Mouse (Mus musculus) G1E (cell line): ENCODE results near the gene Ovol3.

ENCODE experiments used
- CTCF ChIP-seq: IDR thresholded peaks from 2 replicates; pipeline ENCODE4 v1.5.1; 2012; ENCODE audit warnings: low read depth, low read length, inconsistent platforms, mixed read lengths
- GATA1 ChIP-seq: IDR thresholded peaks from 2 replicates; pipeline ENCODE4 v1.6.1; 2012; ENCODE audit warnings: borderline replicate concordance, low read length, inconsistent platforms, mixed read lengths

DNA sequence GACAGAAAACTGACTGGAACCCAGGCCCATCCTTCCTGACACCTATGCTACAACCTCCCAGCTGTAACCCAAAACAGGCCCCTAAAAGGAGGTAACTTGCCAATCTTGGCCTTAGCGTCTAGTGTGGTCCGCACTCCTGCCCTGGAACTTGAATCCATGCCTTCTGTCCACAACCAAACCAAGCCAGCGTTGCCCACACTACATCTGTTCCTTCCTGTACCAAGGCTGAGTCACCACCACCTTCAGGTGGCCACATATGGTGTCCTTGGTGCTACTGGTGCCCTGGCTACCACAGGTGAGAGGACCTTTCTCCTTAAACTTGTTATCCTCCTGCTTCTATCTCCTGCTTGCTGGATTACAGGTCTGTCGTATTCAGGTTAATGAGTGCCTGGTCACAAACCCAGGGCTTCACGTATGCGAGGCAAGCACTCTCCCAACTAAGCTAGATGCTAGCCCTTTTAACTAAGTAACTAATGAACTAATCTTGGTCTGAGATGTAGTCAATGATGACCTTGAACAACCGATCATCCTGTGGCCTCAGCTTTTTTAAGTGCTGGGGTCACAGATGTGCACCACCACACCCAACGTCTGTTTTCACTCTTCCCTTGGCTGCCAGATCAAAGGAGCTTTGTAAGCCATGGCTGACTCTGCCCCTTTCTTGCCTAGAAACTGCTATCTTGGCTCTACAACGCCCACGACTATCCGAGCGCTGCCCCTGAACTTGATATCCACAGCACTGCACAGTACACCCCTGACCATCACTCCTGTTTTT, 47.0 kb downstream of the Ovol3 start:
- TF ChIP-seq CTCF, result no peak
- TF ChIP-seq GATA1, result no peak
